ENCODE assay signal across 8 mouse cellular contexts in genomic region chr10:81430141-81430830, GRCm38 (mm10). TPM values are rescaled to one million over a fixed set of nuclear protein-coding genes. Genes with fewer than 3 reads are reported as not detected.
A peak's percentile ranks its signal among the peaks of the same experiment; 100 is the strongest.
DNase-seq lines count a peak whose midpoint lies in the region; ATAC-seq and TF ChIP-seq lines count a peak whose summit lies in the region.

No protein-coding gene starts in this region.

- no peaks in the 10 kb centered on the region for H3K9me3 ChIP-seq in embryonic facial prominence, embryonic 12.5 days
- no peaks in the 10 kb centered on the region for H3K9me3 ChIP-seq in heart, embryonic 10.5 days
- H3K9me3 ChIP-seq in kidney, embryonic 15.5 days (replicated peaks), result no peaks in the 10 kb centered on the region
- H3K9me3 ChIP-seq in liver, embryonic 14.5 days (ENCODE audit: control insufficient read depth, low read length), result no peaks in the 10 kb centered on the region
- no peaks in the 10 kb centered on the region for H3K9me3 ChIP-seq in neural tube, embryonic 12.5 days

- no peak for TF ChIP-seq CTCF in liver, embryonic 14.5 days (IDR thresholded peaks at IDR 0.05; ENCODE audit: low read depth)
- no peak for TF ChIP-seq CTCF in testis, adult 2 months (IDR thresholded peaks at IDR 0.05; ENCODE audit: control insufficient read depth, insufficient read depth, insufficient replicate concordance, low read depth, low read length)

- no peak for ATAC-seq in embryonic facial prominence, embryonic 12.5 days (ENCODE audit: insufficient number of reproducible peaks, insufficient read depth, low FRiP score, low TSS enrichment)
- 0 out of 2 replicates have a peak, but pooled peaks have one; percentile 2 for ATAC-seq in kidney, embryonic 15.5 days (replicated peaks; ENCODE audit: low FRiP score)
- peak; percentile 27; the same call in 1 of the 2 replicates for ATAC-seq in liver, embryonic 14.5 days (ENCODE audit: insufficient read depth)
- 0 out of 2 replicates have a peak, but pooled peaks have one; percentile 5 for ATAC-seq in neural tube, embryonic 12.5 days (ENCODE audit: low FRiP score, low read depth)

- DNase-seq in ovary, adult 18-20 months (ENCODE audit: low spot score), result peak; percentile 73
- no peak for DNase-seq in ovary, postnatal 10 days (ENCODE audit: low spot score)
- DNase-seq in heart, embryonic 10.5 days (ENCODE audit: low spot score), result peak; percentile 87
- no peak for DNase-seq in liver, embryonic 14.5 days (ENCODE audit: low read depth in 3 of 3, low spot score in 3 of 3)

- peaks cover 40% of the 10 kb centered on the region for H3K27me3 ChIP-seq in embryonic facial prominence, embryonic 12.5 days
- H3K27me3 ChIP-seq in heart, embryonic 10.5 days (ENCODE audit: insufficient read depth, poor library complexity, severe bottlenecking), result peaks cover 70% of the 10 kb centered on the region
- no peaks in the 10 kb centered on the region for H3K27me3 ChIP-seq in kidney, embryonic 15.5 days
- peaks cover 46% of the 10 kb centered on the region for H3K27me3 ChIP-seq in liver, embryonic 14.5 days (ENCODE audit: control insufficient read depth, insufficient read depth, low read length)
- peaks cover 51% of the 10 kb centered on the region for H3K27me3 ChIP-seq in neural tube, embryonic 12.5 days (replicated peaks)
- no peaks in the 10 kb centered on the region for H3K27me3 ChIP-seq in testis, adult 2 months (ENCODE audit: control insufficient read depth, insufficient read depth, low read length)

- H3K9ac ChIP-seq in embryonic facial prominence, embryonic 12.5 days, result peak overlapping the region; percentile 80
- H3K9ac ChIP-seq in kidney, embryonic 15.5 days, result peak overlapping the region; percentile 78
- H3K9ac ChIP-seq in liver, embryonic 14.5 days (replicated peaks), result peak overlapping the region; percentile 64
- H3K9ac ChIP-seq in neural tube, embryonic 12.5 days, result peak overlapping the region; percentile 92

- H3K36me3 ChIP-seq in embryonic facial prominence, embryonic 12.5 days, result no peaks in the 10 kb centered on the region
- no peaks in the 10 kb centered on the region for H3K36me3 ChIP-seq in heart, embryonic 10.5 days
- H3K36me3 ChIP-seq in kidney, embryonic 15.5 days, result no peaks in the 10 kb centered on the region
- H3K36me3 ChIP-seq in liver, embryonic 14.5 days (replicated peaks; ENCODE audit: control insufficient read depth, insufficient read depth, low read depth), result no peaks in the 10 kb centered on the region
- no peaks in the 10 kb centered on the region for H3K36me3 ChIP-seq in neural tube, embryonic 12.5 days
- H3K36me3 ChIP-seq in testis, adult 2 months (ENCODE audit: control insufficient read depth, insufficient read depth, low read length), result no peaks in the 10 kb centered on the region

- TF ChIP-seq EP300 in liver, embryonic 14.5 days (IDR thresholded peaks at IDR 0.05; ENCODE audit: low read depth), result no peak

- peaks cover 42% of the 10 kb centered on the region for H3K4me1 ChIP-seq in embryonic facial prominence, embryonic 12.5 days
- H3K4me1 ChIP-seq in heart, embryonic 10.5 days, result peaks cover 62% of the 10 kb centered on the region
- H3K4me1 ChIP-seq in kidney, embryonic 15.5 days, result peaks cover 66% of the 10 kb centered on the region
- peaks cover 4 to 8% of the 10 kb centered on the region in 2 experiments for H3K4me1 ChIP-seq in liver, embryonic 14.5 days (replicated peaks; ENCODE audit: control insufficient read depth in 2 of 2, insufficient read depth in 2 of 2, low read length in 1 of 2)
- peaks cover 48% of the 10 kb centered on the region for H3K4me1 ChIP-seq in neural tube, embryonic 12.5 days
- H3K4me1 ChIP-seq in testis, adult 2 months (ENCODE audit: control insufficient read depth, insufficient read depth, low read length), result peaks cover 45% of the 10 kb centered on the region

- H3K27ac ChIP-seq in embryonic facial prominence, embryonic 12.5 days, result peak overlapping the region; percentile 88
- peak overlapping the region; percentile 96 for H3K27ac ChIP-seq in heart, embryonic 10.5 days
- H3K27ac ChIP-seq in kidney, embryonic 15.5 days, result peak overlapping the region; percentile 97
- H3K27ac ChIP-seq in liver, embryonic 14.5 days, result peak overlapping the region; percentile 41
- H3K27ac ChIP-seq in neural tube, embryonic 12.5 days, result peak overlapping the region; percentile 69
- peak overlapping the region; percentile 77 for H3K27ac ChIP-seq in testis, adult 2 months (ENCODE audit: control insufficient read depth, insufficient read depth, low read depth, low read length)

- peak overlapping the region; percentile 86 for H3K4me2 ChIP-seq in embryonic facial prominence, embryonic 12.5 days (replicated peaks)
- peak overlapping the region; percentile 97 for H3K4me2 ChIP-seq in kidney, embryonic 15.5 days
- peak overlapping the region; percentile 94 for H3K4me2 ChIP-seq in liver, embryonic 14.5 days (ENCODE audit: low read depth)
- peak overlapping the region; percentile 94 for H3K4me2 ChIP-seq in neural tube, embryonic 12.5 days (replicated peaks)

- no peak; the same call in 1 of the 2 replicates for TF ChIP-seq POLR2A in testis, adult 2 months (IDR thresholded peaks at IDR 0.05; ENCODE audit: control insufficient read depth, low read depth, low read length)

- WGBS in embryonic facial prominence, embryonic 12.5 days, result under 1% methylated on average over 53 of the region's 89 CpGs
- WGBS in heart, embryonic 10.5 days, result under 1% methylated on average over 61 of the region's 89 CpGs
- WGBS in kidney, embryonic 15.5 days, result under 1% methylated on average over 64 of the region's 89 CpGs
- under 1% methylated on average over 59 of the region's 89 CpGs for WGBS in liver, embryonic 14.5 days (ENCODE audit: insufficient replicate concordance)
- under 1% methylated on average over 53 of the region's 89 CpGs for WGBS in neural tube, embryonic 12.5 days

- H3K4me3 ChIP-seq in embryonic facial prominence, embryonic 12.5 days, result peak overlapping the region; percentile 75
- peak overlapping the region; percentile 86 for H3K4me3 ChIP-seq in heart, embryonic 10.5 days
- peak overlapping the region; percentile 84 for H3K4me3 ChIP-seq in kidney, embryonic 15.5 days (replicated peaks)
- peak overlapping the region; percentile 61 to 67 for H3K4me3 ChIP-seq in liver, embryonic 14.5 days (ENCODE audit: insufficient read depth in 1 of 2, low read depth in 2 of 2, low read length in 2 of 2)
- peak overlapping the region; percentile 84 for H3K4me3 ChIP-seq in neural tube, embryonic 12.5 days
- peak overlapping the region; percentile 76 for H3K4me3 ChIP-seq in testis, adult 2 months (ENCODE audit: control insufficient read depth, low read depth, low read length)

RNA-seq across cellular contexts. Expression of gene Nfic, which starts 25.1 kb away (rescaled TPM):
- 46.2 and 50.8 TPM in 2 replicates for polyA plus RNA-seq in embryonic facial prominence, embryonic 12.5 days (2016; fragmentation: Nextera tagmentation; extraction: Ambion mirVana)
- polyA plus RNA-seq in heart, embryonic 10.5 days (2016; fragmentation: Nextera tagmentation; extraction: Ambion mirVana), result 23.0 and 24.3 TPM in 2 replicates
- 67.9 and 84.5 TPM in 2 replicates for polyA plus RNA-seq in kidney, embryonic 15.5 days (2015; fragmentation: Nextera tagmentation; extraction: Ambion mirVana)
- 1.2 and 1.3 TPM in 2 replicates for polyA plus RNA-seq in liver, embryonic 14.5 days (2012; rRNA removed)
- 4.6 and 7.3 TPM in 2 replicates for polyA plus RNA-seq in liver, embryonic 14.5 days (2014; fragmentation: Nextera tagmentation; extraction: Ambion mirVana)
- polyA plus RNA-seq in neural tube, embryonic 12.5 days (2016; fragmentation: Nextera tagmentation; extraction: Ambion mirVana), result 21.7 and 22.2 TPM in 2 replicates
- polyA plus RNA-seq in testis, adult 2 months (2012; rRNA removed), result 9.8 and 9.9 TPM in 2 replicates

RNA-seq across cellular contexts. Expression of gene Smim24, which starts 37.4 kb away (rescaled TPM):
- polyA plus RNA-seq in embryonic facial prominence, embryonic 12.5 days (2016; fragmentation: Nextera tagmentation; extraction: Ambion mirVana), result 3.1 and 3.4 TPM in 2 replicates
- 3.4 and 4.0 TPM in 2 replicates for polyA plus RNA-seq in heart, embryonic 10.5 days (2016; fragmentation: Nextera tagmentation; extraction: Ambion mirVana)
- 26.0 and 29.4 TPM in 2 replicates for polyA plus RNA-seq in kidney, embryonic 15.5 days (2015; fragmentation: Nextera tagmentation; extraction: Ambion mirVana)
- 1.6 and 1.9 TPM in 2 replicates for polyA plus RNA-seq in liver, embryonic 14.5 days (2012; rRNA removed)
- polyA plus RNA-seq in liver, embryonic 14.5 days (2014; fragmentation: Nextera tagmentation; extraction: Ambion mirVana), result 1.7 and 1.8 TPM in 2 replicates
- polyA plus RNA-seq in neural tube, embryonic 12.5 days (2016; fragmentation: Nextera tagmentation; extraction: Ambion mirVana), result 2.1 and 2.7 TPM in 2 replicates
- polyA plus RNA-seq in testis, adult 2 months (2012; rRNA removed), result 3,568 and 3,612 TPM in 2 replicates

RNA-seq across cellular contexts. Expression of gene Gm48552, which starts 41.5 kb away (rescaled TPM):
- polyA plus RNA-seq in embryonic facial prominence, embryonic 12.5 days (2016; fragmentation: Nextera tagmentation; extraction: Ambion mirVana), result 2.0 and 3.8 TPM in 2 replicates
- polyA plus RNA-seq in heart, embryonic 10.5 days (2016; fragmentation: Nextera tagmentation; extraction: Ambion mirVana), result 1.1 and 1.7 TPM in 2 replicates
- polyA plus RNA-seq in kidney, embryonic 15.5 days (2015; fragmentation: Nextera tagmentation; extraction: Ambion mirVana), result 1.6 and 2.1 TPM in 2 replicates
- 0.78 and 0.90 TPM in 2 replicates for polyA plus RNA-seq in liver, embryonic 14.5 days (2012; rRNA removed)
- 0.21 and 0.36 TPM in 2 replicates for polyA plus RNA-seq in liver, embryonic 14.5 days (2014; fragmentation: Nextera tagmentation; extraction: Ambion mirVana)
- 2.3 and 2.5 TPM in 2 replicates for polyA plus RNA-seq in neural tube, embryonic 12.5 days (2016; fragmentation: Nextera tagmentation; extraction: Ambion mirVana)
- polyA plus RNA-seq in testis, adult 2 months (2012; rRNA removed), result 0.65 TPM in 1 of 2 replicates, not detected in the other

RNA-seq across cellular contexts. Expression of gene Gm48551, which starts 46.0 kb away (rescaled TPM):
- 2.9 and 4.1 TPM in 2 replicates for polyA plus RNA-seq in embryonic facial prominence, embryonic 12.5 days (2016; fragmentation: Nextera tagmentation; extraction: Ambion mirVana)
- polyA plus RNA-seq in heart, embryonic 10.5 days (2016; fragmentation: Nextera tagmentation; extraction: Ambion mirVana), result 2.2 and 3.1 TPM in 2 replicates
- 2.5 and 4.1 TPM in 2 replicates for polyA plus RNA-seq in kidney, embryonic 15.5 days (2015; fragmentation: Nextera tagmentation; extraction: Ambion mirVana)
- 1.0 and 1.7 TPM in 2 replicates for polyA plus RNA-seq in liver, embryonic 14.5 days (2012; rRNA removed)
- 0.37 and 0.47 TPM in 2 replicates for polyA plus RNA-seq in liver, embryonic 14.5 days (2014; fragmentation: Nextera tagmentation; extraction: Ambion mirVana)
- polyA plus RNA-seq in neural tube, embryonic 12.5 days (2016; fragmentation: Nextera tagmentation; extraction: Ambion mirVana), result 5.0 and 5.3 TPM in 2 replicates
- 1.2 and 1.6 TPM in 2 replicates for polyA plus RNA-seq in testis, adult 2 months (2012; rRNA removed)

RNA-seq across cellular contexts. Expression of gene Dohh, which starts 46.1 kb away (rescaled TPM):
- polyA plus RNA-seq in embryonic facial prominence, embryonic 12.5 days (2016; fragmentation: Nextera tagmentation; extraction: Ambion mirVana), result 73.6 and 77.0 TPM in 2 replicates
- polyA plus RNA-seq in heart, embryonic 10.5 days (2016; fragmentation: Nextera tagmentation; extraction: Ambion mirVana), result 100 and 105 TPM in 2 replicates
- 79.7 and 82.2 TPM in 2 replicates for polyA plus RNA-seq in kidney, embryonic 15.5 days (2015; fragmentation: Nextera tagmentation; extraction: Ambion mirVana)
- polyA plus RNA-seq in liver, embryonic 14.5 days (2012; rRNA removed), result 29.8 and 32.2 TPM in 2 replicates
- polyA plus RNA-seq in liver, embryonic 14.5 days (2014; fragmentation: Nextera tagmentation; extraction: Ambion mirVana), result 35.0 and 39.7 TPM in 2 replicates
- 75.6 and 77.9 TPM in 2 replicates for polyA plus RNA-seq in neural tube, embryonic 12.5 days (2016; fragmentation: Nextera tagmentation; extraction: Ambion mirVana)
- polyA plus RNA-seq in testis, adult 2 months (2012; rRNA removed), result 38.5 and 46.3 TPM in 2 replicates

Comparison
In these comparisons a context has a peak if more than half of its experiments do, and no peak if none do; other contexts are left out.
1. DNase-seq: peak in ovary, adult 18-20 months (single experiment) and heart, embryonic 10.5 days (single experiment); none in ovary, postnatal 10 days (single experiment) and liver, embryonic 14.5 days (0 of 3).
2. H3K27ac ChIP-seq: peak in every context shown above with its lines; median percentile 97 in kidney, embryonic 15.5 days; 96 in heart, embryonic 10.5 days; 88 in embryonic facial prominence, embryonic 12.5 days; 77 in testis, adult 2 months; 69 in neural tube, embryonic 12.5 days; 41 in liver, embryonic 14.5 days.
3. RNA of gene Smim24, which starts 37.4 kb away (polyA plus RNA-seq): 3,568 to 3,612 TPM in testis, adult 2 months; 26.0 to 29.4 TPM in kidney, embryonic 15.5 days, 3.4 to 4.0 TPM in heart, embryonic 10.5 days, 3.1 to 3.4 TPM in embryonic facial prominence, embryonic 12.5 days, 2.1 to 2.7 TPM in neural tube, embryonic 12.5 days and 1.6 to 1.9 TPM in liver, embryonic 14.5 days; every median in the first group is over 100 times any median in the second.
4. Peak in every context shown above with its lines, with median percentiles within 50 percentile points of each other: H3K4me2 ChIP-seq, H3K4me3 ChIP-seq and H3K9ac ChIP-seq.